Mouse (Mus musculus) CD4-positive naive resting alpha-beta T cell, adult 76 days (primary cell): ENCODE results near the gene Olfr727. TPM values are rescaled to one million over a fixed set of nuclear protein-coding genes. Genes with fewer than 3 reads are reported as not detected.

Source experiments
- total RNA-seq: library from RNA; stranded (reverse); gene quantifications from one replicate; pipeline ENCODE4 v1.2.4, GENCODE M21; 2023

Gene Olfr727
- total RNA-seq = not detected

DNA sequence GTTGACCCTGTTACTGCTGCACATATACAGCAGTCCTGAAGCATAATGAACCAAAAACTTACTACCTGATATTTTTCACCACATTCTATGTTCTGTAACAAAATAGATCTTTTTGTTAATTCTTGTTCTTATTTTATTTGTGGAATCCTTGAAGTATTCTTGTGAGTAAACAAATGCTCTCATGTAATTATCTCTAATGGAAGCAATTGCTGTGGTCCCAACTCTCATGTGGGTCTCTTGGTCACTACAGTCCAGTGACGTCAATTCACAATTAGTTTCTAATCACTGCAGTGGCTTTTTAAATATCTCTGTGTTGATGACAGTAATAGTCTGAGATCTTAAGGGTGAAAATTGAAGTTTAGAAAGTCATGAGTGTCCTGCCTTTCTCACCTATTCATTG lies at the start of gene Olfr727:
TSS of gene Olfr727 (plus strand) at position 301 of the 400 bp plus-strand sequence.

DNA sequence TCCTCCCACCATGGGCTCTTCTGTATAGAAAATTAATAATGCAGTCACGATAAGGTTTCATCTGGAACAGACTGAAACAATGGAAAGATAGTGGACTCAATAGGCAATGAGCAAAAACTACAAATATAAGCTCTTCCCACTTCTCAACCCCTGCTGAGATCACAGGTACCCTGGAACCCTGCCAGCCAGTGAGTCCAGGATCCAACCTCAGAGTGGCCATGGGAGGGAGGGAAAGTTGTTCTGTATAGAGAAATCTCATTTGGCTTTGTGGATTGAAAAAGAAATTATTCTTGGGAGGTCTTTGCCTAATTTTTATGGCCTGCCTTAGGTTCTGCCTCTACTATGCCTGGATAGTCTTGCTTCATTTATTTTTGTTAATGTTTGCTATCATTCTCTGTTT lies 32.1 kb upstream of the Olfr727 start, which contains the start of gene Olfr726:
TSS of gene Olfr726 (minus strand) at position 101 of the 400 bp plus-strand sequence.

DNA sequence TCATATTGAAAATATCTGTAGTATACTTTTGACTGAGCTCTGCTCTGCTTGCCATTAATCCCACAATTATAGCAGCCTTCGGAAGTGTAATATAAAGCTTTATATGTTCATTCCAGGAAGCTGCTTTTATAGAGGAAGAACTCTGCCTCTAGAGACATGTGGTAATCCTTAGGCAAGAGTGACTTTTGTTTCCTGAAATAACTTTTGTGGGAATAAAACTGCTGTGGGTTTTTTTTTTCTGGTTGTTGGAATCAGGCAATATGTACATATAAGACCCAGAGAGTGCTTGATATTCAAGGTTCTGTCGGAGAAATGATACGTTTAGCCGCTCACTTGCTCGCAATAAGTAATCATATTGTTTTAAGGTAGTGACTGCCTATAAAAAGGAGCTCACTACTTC lies 19.6 kb downstream of the Olfr727 start, which contains the start of gene Olfr728:
TSS of gene Olfr728 (minus strand) at position 101 of the 400 bp plus-strand sequence.

DNA sequence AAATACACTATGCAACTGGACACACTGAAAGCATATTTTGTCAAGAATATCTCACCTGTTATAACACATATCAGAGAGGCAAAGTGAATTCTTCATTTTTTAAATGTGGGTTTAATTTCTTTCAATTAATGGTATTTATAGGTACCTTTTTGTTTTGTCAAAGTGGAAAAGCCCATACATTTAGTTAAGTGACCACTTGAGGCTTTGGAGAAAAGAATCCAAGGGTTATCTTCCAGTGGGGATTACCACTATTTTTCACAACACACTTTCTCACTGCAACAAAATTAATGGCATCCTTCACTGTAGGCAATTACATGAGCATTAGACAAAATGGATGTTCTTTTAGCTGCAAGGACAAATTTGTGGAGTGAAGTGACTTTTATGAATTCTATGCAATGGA lies 29.8 kb downstream of the Olfr727 start, which contains the start of gene Olfr729:
TSS of gene Olfr729 (minus strand) at position 101 of the 400 bp plus-strand sequence.

Other genes with a start within 250 kb of the Olfr727 start
- not detected for gene Olfr722, start 221.2 kb upstream of the Olfr727 start, total RNA-seq
- not detected for gene Olfr723, start 191.4 kb upstream of the Olfr727 start, total RNA-seq
- not detected for gene Olfr724, start 159.9 kb upstream of the Olfr727 start, total RNA-seq
- gene Olfr725, start 82.8 kb upstream of the Olfr727 start, total RNA-seq = not detected
- not detected for gene Olfr726, start 32.2 kb upstream of the Olfr727 start, total RNA-seq
- not detected for gene Olfr728, start 19.5 kb downstream of the Olfr727 start, total RNA-seq
- gene Olfr729, start 29.7 kb downstream of the Olfr727 start, total RNA-seq = not detected
- gene Olfr730, start 65.0 kb downstream of the Olfr727 start, total RNA-seq = not detected
- not detected for gene Olfr731, start 118.7 kb downstream of the Olfr727 start, total RNA-seq
- not detected for gene Olfr732, start 161.0 kb downstream of the Olfr727 start, total RNA-seq
- gene Olfr733, start 178.3 kb downstream of the Olfr727 start, total RNA-seq = not detected
- gene Olfr734, start 203.6 kb downstream of the Olfr727 start, total RNA-seq = not detected
- not detected for gene Olfr735, start 225.7 kb downstream of the Olfr727 start, total RNA-seq
- gene Tlr11, start 234.7 kb downstream of the Olfr727 start, total RNA-seq = 0.23 TPM